Mouse (Mus musculus): ENCODE measurements around the gene Gm45021.
A peak's percentile ranks its signal among the peaks of the same experiment; 100 is the strongest.

- TF ChIP-seq TCF12 (IDR thresholded peaks at IDR 0.05; ENCODE audit: low read depth, low read length) (no peak), ELF1 (IDR thresholded peaks at IDR 0.05; ENCODE audit: low read depth, low read length) (no peak), RCOR1 (conservative IDR thresholded peaks at IDR 0.05; ENCODE audit: low read depth, low read length) (no peak), E2F4 (IDR thresholded peaks at IDR 0.05; ENCODE audit: insufficient replicate concordance, low read depth, low read length) (no peak), HCFC1 (IDR thresholded peaks at IDR 0.05; ENCODE audit: low read depth, low read length) (no peak), GABPA (IDR thresholded peaks at IDR 0.05; ENCODE audit: insufficient replicate concordance, low read depth, low read length) (no peak), JUND (conservative IDR thresholded peaks at IDR 0.05; ENCODE audit: low read depth, low read length) (no peak), CTCF (conservative IDR thresholded peaks at IDR 0.05 in 1 of 2, IDR thresholded peaks at IDR 0.05 in 1 of 2; ENCODE audit: low read depth in 2 of 2, low read length in 2 of 2) (peak in 1 of 2 experiments; percentile 12; a peak in 1 of 4 replicates), IRF4 (IDR thresholded peaks at IDR 0.05; ENCODE audit: low read depth, low read length) (no peak)
Observed at GRCm38 (mm10) chr6:48613464-48613863, 24.1 kb downstream of the Gm45021 start.
